Mouse (Mus musculus): ENCODE data around the gene Akain1. TPM values are rescaled to one million over a fixed set of nuclear protein-coding genes. Genes with fewer than 3 reads are reported as not detected.

Gene Akain1
- not detected in 2 replicates for total RNA-seq (2015; ENCODE audit: low replicate concordance)
- not detected in 2 replicates for total RNA-seq (2017; ENCODE audit: low replicate concordance)

DNA sequence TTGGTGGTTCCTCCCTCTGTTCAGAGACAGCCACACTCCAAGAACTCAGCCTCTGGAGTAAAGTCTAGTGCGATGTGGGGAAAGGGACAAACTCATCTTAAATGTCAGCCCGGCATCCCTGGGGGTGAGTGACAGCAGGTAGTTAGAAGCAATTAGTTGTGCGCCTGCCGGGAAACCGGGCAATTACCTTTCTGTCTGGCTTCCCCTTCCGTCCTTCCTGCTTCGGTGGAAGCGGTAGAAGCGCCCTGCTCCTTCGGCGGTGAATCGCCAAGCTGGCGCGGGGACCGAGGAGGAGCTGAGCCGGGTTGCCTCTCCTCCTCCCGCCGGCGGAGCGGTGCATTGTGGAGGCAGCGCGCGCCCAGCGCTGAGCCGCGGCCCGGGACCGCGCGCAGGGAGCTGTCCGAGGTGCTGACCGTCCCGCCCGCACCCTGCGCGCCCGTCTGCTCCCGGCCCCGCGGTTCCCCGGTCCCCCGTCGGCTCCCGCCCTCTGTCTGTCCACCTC, at the start of gene Akain1:
Gene Akain1 (plus strand): TSS at position 337 of the 502 bp plus-strand sequence.
- ATAC-seq (replicated peaks; ENCODE audit: low FRiP score, poor library complexity, severe bottlenecking): no peak

DNA sequence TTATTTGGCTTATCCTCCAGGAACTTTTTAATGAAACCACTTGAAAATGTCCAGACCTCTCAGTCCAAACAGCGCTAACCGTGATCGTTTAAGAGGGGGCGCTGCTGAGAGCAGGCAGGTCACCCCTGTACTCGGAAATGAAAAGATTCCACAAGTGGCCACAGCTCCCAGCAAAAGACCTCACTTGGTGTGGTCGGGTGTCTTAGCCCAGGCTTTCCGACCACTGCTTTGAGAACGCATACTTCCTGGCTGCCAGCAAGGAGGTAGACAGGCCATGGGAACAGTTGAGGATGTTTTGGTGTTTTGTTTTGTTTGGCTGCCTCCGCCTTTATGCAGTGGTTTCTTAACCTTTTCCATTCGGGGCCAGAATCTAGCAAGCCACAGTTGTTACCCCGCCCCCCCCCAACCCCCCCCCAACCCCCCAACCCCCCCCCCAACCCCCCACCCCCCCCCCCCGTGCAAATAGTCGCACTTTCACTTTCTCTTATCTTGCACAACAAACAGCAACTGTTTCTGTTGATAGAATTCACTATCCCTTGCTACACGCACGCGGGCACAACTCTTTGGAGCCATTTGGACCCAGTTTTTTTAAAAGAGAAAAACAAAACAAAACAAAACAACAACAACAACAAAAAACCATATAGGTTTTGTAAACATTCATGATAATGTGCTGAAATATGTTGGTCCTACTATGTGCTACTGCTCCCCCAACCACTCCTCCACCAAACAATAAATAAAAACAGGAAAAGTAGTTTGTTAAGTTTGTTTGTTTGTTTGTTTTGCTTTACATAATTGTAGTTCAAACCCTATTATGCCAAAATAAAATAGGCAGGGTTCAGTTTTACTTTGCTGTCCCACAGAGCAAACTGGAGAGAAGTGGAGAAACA, 42.7 kb upstream of the Akain1 start:
- peak; percentile 87 for ATAC-seq (replicated peaks; ENCODE audit: low FRiP score, poor library complexity, severe bottlenecking)

DNA sequence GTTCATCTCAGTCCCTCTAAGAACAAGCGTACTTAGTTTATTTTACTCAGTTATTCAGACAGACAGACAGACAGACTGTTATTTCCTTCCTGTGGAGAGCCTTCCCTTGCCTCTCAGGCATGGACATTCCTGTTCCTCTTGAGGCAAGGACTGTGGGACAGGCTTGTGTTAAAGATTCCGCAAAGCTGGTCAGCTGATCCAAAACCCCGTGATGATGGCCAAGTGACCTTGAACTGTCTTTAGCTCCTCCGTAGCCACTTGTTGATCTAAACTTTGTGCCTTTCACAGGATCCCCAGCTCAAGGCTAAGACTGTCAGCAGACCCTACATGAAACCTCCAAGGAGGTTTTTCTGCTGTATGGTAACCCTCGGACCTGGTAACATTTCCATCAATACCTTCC, 42.0 kb upstream of the Akain1 start:
- no peak for ATAC-seq (replicated peaks; ENCODE audit: low FRiP score, poor library complexity, severe bottlenecking)

DNA sequence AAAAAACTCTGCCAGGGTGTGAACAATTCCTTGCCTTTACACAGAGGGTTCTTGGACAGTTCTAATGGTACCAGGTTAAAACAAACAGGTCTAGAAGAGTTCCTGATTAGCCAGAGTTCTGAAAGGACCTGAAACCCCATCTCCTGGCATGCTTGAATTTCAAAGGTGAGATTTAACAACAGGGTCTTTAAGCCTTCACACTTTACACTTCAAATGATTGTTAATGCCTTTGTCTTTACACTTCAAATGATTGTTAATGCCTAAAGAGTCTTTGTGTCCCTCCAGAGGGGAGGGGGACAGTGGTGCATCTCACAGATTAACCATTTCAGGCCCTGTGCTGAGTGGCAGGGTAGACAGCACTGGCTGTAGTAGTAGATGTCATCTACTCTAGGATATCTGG, 41.0 kb upstream of the Akain1 start:
- ATAC-seq (replicated peaks; ENCODE audit: low FRiP score, poor library complexity, severe bottlenecking): no peak

DNA sequence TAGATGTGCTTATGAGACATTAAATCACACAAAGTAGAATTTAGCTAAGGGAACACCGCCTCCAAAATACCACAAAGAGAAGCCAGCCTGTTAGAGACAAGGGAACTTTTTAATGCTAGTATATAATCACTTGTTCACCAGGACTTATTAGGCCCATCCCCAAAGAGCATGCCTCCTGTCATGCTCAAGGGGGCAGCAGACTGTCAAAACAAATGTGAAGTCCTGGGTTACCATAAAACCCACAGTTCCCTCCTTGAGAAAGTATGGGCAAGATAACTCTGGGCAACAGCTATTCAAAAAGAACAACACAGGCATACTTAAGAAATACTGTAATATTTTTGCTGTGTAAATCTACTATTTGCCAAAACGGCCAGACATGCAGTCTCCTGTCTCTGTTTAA, 38.0 kb upstream of the Akain1 start:
- ATAC-seq (replicated peaks; ENCODE audit: low FRiP score, poor library complexity, severe bottlenecking): 0 out of 2 replicates have a peak, but pooled peaks have one; percentile 61

DNA sequence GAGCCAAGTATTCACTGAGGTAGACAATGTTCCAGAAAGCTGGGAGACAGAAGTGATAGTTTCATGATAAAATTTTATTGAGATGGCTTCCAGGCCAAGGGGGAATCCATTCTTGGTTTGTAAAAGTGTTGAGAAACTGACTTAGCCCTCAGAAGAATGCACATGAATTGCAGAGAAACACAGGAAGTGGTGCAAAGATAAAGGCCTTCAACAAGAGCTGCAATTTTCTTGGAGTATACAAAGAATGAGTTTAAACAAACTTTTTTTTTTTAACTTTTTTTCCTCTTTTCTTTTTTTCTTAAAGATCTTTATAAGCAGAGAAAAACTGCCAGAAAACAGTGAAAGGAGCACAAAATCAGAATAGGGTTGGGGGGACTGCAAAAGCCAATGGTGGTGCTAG, 23.0 kb upstream of the Akain1 start:
- ATAC-seq (replicated peaks; ENCODE audit: low FRiP score, poor library complexity, severe bottlenecking): no peak

DNA sequence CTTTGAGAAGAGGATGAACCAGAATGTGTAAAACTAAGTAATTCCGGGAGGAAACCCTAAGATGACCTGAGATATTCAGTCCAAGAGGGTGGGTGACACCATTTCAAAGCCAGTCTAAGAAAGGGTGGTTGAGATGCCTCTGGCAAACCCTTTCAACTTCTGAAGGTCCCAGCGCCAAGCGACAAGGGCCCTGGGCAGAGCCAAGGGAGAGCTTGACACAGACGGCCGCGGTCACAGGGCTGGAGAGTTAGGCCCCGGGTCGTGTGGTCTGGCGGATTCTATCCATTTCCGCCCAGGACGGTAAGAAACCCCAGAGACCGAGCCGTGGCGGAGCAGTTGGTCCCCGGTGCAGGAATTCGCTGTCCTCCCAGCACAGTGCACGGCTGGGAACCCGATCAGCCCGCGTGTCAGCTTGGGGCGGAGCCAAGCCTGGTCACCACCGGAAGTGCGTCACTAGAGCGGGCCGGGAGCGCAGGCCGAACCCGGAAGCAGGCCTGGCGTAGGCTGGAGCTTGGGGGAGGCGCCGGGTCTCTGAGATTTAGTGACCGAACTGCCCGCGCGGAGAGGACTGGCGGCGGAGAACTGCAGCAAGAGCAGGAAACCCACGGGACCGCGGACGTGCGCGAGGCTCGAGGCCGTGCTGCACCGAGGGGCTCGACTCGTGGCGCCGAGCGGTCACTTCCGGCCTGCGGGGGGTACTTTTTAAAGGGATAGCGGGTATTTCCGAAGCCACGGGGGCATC, 22.0 kb upstream of the Akain1 start:
- peak; percentile 99 for ATAC-seq (replicated peaks; ENCODE audit: low FRiP score, poor library complexity, severe bottlenecking)

DNA sequence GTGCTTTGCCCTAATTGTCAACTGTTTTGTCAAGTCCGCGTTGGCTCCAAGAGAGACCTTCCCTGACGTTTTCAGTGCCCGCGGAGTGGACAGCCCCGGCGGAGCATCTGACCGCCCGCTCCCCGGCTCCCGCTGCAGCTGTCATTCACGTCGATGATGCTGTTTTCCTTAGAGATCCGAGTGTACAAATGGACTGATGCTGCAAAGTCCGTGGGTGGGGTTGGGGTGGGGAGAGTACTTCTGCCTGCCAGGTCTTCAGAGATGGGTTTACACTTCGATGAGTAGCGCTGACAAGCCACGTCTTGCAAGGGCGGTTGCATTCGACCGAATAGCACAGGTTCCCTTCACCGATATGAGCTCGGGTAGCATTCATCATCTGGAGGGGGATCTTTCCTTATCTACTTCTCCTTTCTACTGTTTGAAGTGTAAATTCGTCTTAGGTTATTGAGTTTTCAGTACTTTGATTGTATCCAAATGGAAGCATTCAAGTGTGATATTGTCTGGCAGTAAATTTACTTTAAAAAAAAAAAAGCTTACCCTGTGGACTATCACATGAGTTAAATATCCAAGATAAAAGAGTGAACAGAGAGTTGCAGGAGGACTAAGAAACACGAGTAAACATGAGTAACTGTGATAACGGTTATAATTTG, 21.3 kb upstream of the Akain1 start:
- ATAC-seq (replicated peaks; ENCODE audit: low FRiP score, poor library complexity, severe bottlenecking): peak; percentile 33; the same call in 1 of the 2 replicates

DNA sequence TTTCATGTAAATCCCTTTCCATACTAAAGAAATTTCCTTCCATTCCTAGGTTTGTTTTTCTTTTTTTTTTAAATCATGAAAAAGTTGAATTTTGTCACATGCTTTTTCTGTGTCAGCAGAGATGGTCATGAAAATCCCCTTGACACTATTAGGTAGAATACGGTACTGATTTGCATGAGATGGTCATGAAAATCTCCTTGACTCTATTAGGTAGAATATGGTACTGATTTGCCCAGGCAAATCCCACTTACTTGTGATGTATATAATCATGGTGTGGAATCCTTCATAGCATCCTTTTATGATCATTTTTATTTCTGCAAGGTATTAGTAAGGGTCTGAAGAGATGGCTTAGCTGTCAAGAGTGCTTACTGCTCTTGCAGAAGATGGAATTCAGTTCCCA, 17.5 kb upstream of the Akain1 start:
- no peak for ATAC-seq (replicated peaks; ENCODE audit: low FRiP score, poor library complexity, severe bottlenecking)

DNA sequence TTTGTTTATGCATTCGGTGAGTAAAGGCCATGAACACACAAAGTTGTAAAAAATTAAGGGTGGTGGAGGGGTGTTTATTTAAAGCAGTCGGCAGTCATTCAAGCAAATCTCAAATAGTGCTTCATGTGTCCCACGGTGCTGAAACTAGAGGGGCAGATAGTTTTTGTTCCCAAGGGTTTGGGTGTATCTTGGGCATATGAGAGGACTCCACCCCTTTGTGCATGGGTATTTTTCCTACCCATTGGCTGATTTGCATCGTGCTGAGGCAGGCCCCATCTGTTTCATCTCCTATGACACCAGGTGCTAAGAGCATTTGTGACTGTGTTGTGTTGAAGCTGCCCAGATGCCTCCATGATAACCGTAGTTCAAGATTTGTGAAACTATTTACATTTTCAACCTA, 1.3 kb upstream of the Akain1 start:
- no peak for ATAC-seq (replicated peaks; ENCODE audit: low FRiP score, poor library complexity, severe bottlenecking)

DNA sequence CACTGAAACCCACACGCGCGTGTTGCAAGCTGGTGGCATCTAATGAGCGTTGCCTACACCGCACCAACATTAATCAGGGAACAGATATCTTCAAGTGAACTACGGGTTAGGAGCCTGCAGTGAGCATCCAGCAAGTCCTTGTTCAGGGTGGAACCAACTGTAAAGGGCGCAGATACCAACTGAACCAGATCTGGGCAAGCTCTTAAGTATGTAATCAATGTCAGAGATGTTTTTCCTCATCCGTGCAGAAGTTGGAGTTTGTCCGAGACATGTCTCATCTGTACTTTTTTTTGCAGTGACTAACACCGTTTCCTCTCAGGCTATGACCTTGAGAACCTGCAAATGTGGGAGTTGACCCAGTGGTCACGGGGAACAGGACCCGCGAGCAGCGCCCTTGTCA, 640 bp upstream of the Akain1 start:
- no peak for ATAC-seq (replicated peaks; ENCODE audit: low FRiP score, poor library complexity, severe bottlenecking)

DNA sequence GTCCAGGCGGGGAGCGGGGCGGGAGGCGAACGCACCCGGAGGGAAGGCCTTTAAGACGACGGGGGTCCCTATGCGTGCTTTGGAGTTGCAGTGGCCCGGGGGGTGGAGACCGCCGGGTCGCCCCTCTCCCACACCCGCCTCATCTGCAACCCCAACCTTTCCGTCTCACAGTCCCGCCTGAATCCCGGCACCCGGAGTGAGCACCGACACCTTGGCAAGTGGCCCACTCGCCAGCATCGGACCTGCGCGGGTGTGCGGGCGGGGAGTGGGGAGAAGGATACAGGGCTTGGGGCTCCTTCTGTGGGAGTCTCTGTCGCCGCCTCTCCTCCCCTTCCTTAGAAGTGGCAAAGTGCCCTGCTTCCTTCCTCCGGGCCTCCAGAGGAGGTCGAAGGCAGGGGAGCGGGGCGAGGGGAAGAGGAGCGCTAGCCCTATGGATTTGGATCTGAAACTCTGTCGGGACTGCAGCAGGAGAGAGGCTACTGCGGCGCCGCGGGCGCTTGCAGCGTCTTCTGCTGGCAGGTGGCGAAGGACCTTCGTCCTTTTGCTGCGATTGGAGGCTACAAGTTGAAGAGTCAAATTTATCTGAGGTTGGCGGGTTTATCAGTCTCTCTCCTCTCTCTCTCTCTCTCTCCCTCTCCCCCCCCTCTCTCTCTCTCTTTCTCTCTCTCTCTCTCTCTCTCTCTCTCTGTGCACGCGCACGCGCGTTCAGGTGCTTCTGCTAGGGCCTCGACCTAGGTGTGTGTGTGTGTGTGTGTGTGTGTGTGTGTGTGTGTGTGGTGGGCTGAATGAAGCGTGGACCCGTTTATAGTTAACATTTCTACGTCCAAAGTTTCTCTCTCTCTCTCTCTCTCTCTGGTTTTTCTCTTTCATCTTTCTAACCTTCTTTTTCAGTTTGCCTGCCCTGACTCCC, 700 bp downstream of the Akain1 start:
- no peak for ATAC-seq (replicated peaks; ENCODE audit: low FRiP score, poor library complexity, severe bottlenecking)

DNA sequence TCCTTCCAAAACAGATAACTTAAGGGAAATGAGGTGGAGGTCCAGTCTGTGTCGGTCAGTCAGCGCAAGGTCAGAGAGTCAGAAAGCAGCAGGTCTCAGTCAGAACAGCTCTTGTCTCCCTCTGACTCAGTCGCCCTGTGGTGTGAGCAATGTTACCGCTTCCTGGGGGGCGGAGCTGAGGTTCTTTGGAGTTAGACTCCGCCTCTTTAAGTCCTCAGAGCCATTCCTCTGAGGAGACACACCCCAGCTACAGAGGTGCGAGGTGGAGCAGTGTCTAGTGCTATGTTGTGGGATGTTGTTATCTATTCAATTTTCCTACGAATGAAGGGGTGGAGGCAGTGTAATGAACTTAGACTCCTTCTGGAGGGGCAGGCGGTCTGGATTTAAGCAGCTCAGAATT, 1.9 kb downstream of the Akain1 start:
- no peak for ATAC-seq (replicated peaks; ENCODE audit: low FRiP score, poor library complexity, severe bottlenecking)

DNA sequence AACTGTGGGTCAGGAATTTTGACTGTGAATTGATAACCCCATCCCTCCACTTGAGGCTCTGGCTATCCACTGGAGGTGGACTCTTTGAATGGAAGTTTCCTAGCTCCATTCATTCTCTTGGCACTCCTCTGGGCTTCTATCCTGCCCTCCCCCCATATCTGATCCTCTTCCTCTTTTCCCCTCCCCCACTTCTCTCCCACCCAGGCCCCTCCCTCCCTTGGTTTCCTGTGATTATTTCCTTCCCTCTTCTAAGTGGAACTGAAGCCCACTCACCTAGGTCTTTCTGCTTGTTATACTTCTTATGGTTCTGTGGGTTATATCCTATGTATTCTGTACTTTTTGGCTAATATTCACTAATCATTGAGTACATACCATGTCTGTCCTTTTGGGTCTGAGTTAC, 9.6 kb downstream of the Akain1 start:
- ATAC-seq (replicated peaks; ENCODE audit: low FRiP score, poor library complexity, severe bottlenecking): no peak

DNA sequence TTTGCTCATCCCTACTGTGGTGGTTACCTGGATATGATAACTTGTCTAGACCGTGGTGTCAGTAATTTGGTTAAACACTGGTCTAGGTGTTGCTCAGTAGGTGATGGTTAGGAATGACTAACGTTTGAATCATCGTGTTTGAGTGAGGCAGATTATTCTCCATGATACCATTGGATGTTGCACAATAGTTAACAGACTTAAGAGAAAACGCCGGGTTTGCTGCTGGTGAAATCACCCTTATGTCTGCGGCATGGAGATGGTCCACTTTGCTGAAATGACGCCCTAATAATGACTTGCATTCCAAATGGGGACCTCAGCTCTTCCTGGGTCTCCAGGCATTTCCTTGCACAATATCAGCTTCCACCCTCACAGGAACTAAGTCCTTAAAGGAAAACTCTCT, 22.6 kb downstream of the Akain1 start:
- ATAC-seq (replicated peaks; ENCODE audit: low FRiP score, poor library complexity, severe bottlenecking): no peak

DNA sequence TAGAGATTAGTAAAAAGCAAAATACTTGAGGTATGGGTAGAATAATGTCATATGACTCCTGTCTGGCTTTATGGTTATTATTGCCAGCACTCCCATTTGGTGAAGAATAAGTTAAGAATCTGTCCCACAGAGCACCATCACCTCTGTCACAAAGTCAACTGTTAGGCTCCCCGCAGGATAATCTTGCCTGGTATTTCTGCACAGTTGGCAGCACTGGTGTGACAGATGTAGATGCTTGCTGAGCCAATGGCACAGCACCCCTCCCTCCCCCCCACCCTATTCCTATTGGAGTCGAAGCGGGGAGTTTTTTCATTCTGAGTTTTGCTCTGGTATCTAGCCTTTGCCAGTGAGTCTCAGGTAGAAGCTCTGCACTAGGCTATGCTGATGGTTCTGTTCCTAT, 23.9 kb downstream of the Akain1 start:
- no peak for ATAC-seq (replicated peaks; ENCODE audit: low FRiP score, poor library complexity, severe bottlenecking)

DNA sequence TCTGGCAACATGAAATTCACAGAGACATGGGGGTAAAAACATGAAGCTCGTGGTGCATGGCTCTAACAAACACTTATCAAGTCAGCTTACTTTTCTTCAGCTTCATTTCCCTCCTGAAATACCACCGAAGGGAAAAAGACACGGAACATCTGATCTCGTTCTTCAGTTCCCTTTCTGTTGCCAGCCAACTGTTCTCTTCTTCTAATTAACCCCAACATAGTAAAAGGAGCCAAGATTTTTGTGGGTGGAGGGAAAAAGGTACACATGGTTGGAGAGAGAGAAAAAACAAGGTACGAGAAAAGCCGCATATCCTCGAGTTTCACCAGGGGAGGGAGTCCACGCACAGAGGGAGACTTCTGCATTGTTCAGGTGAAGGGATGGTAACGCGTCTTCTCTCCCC, 32.0 kb downstream of the Akain1 start:
- ATAC-seq (replicated peaks; ENCODE audit: low FRiP score, poor library complexity, severe bottlenecking): no peak

DNA sequence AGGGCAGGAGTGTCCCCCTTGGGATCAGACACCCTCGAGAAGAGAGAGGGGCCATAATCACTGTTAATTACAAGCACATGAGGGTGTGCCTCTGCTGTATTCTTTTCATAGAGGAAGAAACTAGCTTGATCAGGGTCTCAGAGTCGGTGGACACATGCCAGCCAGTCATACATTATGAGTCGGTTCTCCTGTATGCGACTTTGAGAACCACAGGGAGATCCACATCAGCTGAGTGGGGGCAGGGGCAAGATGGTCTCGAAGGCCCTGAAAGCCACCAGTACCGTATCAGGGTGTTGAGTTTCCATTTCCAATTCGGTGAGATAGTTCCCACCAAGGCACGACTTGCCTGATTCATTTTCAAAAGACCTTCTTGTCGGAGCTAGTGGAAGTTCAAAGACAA, 33.3 kb downstream of the Akain1 start:
- no peak for ATAC-seq (replicated peaks; ENCODE audit: low FRiP score, poor library complexity, severe bottlenecking)

DNA sequence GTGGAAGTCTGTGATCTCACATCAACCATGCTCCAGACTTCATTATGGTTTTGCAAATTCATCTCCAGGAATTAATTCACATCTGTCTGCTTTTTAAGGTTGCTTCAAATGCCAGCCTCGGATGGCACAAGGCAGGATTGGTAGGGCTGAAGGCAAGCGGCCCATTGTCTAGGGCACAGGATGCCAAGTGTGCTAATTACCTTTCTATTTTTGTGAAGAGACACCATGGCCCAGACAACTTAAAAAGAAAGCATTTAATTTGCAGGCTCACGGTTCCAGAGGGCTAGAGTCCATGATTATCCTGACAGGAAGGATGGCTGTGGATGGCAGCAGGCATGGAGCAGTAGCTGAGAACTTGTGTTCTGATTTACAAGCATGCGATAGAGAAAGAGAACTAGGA, 35.0 kb downstream of the Akain1 start:
- no peak for ATAC-seq (replicated peaks; ENCODE audit: low FRiP score, poor library complexity, severe bottlenecking)
